Mouse (Mus musculus) limb, embryonic 14.5 days (tissue): Measurements from ENCODE around the gene Egfl7. TPM values are rescaled to one million over a fixed set of nuclear protein-coding genes. Genes with fewer than 3 reads are reported as not detected.

Source experiments
- ATAC-seq: fragments of 200-750 bp; cut with Nextera tagmentation; 2 replicates; pipeline ENCODE4 v1.8.0; 2017; ENCODE audit warnings: low read depth, moderate number of reproducible peaks, moderate TSS enrichment; ENCODE audit not compliant: low FRiP score
- DNase-seq: peaks from one replicate; pipeline ENCODE4 v3.0.0-alpha.2; 2015; ENCODE audit warnings: low spot score
- H3K27ac ChIP-seq: fragments of 300-500 bp; sonication (generic); replicated peaks from 2 replicates; pipeline ENCODE4 v1.5.1; 2014; ENCODE audit warnings: low read depth, mild to moderate bottlenecking, low read length, moderate library complexity, mixed read lengths
- H3K27me3 ChIP-seq: fragments of 300-500 bp; sonication (generic); 2 replicates; pipeline ENCODE4 v1.6.1; 2014; ENCODE audit warnings: low read length, mixed read lengths; ENCODE audit not compliant: control insufficient read depth, insufficient read depth
- H3K36me3 ChIP-seq: fragments of 300-500 bp; sonication (generic); 2 replicates; pipeline ENCODE4 v1.6.1; 2014; ENCODE audit warnings: mild to moderate bottlenecking, low read length, moderate library complexity, mixed read lengths; ENCODE audit not compliant: control insufficient read depth, insufficient read depth
- H3K4me1 ChIP-seq: fragments of 300-500 bp; sonication (generic); 2 replicates; pipeline ENCODE4 v1.6.1; 2014; ENCODE audit warnings: antibody characterized with exemption, low read length, mixed read lengths; ENCODE audit not compliant: control insufficient read depth, insufficient read depth
- H3K4me2 ChIP-seq: fragments of 300-500 bp; sonication (generic); replicated peaks from 2 replicates; pipeline ENCODE4 v1.6.1; 2014; ENCODE audit warnings: low read depth, mild to moderate bottlenecking, low read length, moderate library complexity; ENCODE audit not compliant: severe bottlenecking
- H3K4me3 ChIP-seq: fragments of 300-500 bp; sonication (generic); replicated peaks from 2 replicates; pipeline ENCODE4 v1.5.1; 2014; ENCODE audit warnings: low read length
- H3K9ac ChIP-seq: fragments of 300-500 bp; sonication (generic); 2 replicates; pipeline ENCODE4 v1.6.1; 2014; ENCODE audit warnings: mild to moderate bottlenecking, low read depth, low read length, moderate library complexity; ENCODE audit not compliant: severe bottlenecking
- H3K9me3 ChIP-seq: fragments of 300-500 bp; sonication (generic); 2 replicates; pipeline ENCODE4 v1.6.1; 2016; ENCODE audit warnings: low read length; ENCODE audit not compliant: control insufficient read depth
- POLR2A ChIP-seq: fragments of 200-500 bp; IDR thresholded peaks from 2 replicates; pipeline ENCODE4 v1.8.0; 2012; ENCODE audit warnings: inconsistent platforms, mild to moderate bottlenecking, moderate library complexity, borderline replicate concordance; ENCODE audit not compliant: insufficient read depth, insufficient read length; ENCODE audit errors: extremely low read depth
- WGBS: fragments of 180-500 bp; shearing (Covaris S2); extraction: QIAGEN DNeasy Blood & Tissue Kit; methylation state at CpG from one replicate; pipeline ENCODE4 v1.1.7; 2014; 5-methylcytosine and 5-hydroxymethylcytosine counted together
- polyA plus RNA-seq, 2 experiments: library from polyadenylated mRNA; depleted of rRNA in 1 of 2; stranded (reverse) in 1 of 2; unstranded in 1 of 2; fragments of >200 nt; fragmentation: Nextera tagmentation in 1 of 2; extraction: Ambion mirVana in 1 of 2; gene quantifications; 2 replicates each; pipeline versions ENCODE4 v1.2.1 to v1.2.3; 2012 to 2014

Gene Egfl7
- polyA plus RNA-seq, 2 experiments = 108 to 262 TPM

DNA sequence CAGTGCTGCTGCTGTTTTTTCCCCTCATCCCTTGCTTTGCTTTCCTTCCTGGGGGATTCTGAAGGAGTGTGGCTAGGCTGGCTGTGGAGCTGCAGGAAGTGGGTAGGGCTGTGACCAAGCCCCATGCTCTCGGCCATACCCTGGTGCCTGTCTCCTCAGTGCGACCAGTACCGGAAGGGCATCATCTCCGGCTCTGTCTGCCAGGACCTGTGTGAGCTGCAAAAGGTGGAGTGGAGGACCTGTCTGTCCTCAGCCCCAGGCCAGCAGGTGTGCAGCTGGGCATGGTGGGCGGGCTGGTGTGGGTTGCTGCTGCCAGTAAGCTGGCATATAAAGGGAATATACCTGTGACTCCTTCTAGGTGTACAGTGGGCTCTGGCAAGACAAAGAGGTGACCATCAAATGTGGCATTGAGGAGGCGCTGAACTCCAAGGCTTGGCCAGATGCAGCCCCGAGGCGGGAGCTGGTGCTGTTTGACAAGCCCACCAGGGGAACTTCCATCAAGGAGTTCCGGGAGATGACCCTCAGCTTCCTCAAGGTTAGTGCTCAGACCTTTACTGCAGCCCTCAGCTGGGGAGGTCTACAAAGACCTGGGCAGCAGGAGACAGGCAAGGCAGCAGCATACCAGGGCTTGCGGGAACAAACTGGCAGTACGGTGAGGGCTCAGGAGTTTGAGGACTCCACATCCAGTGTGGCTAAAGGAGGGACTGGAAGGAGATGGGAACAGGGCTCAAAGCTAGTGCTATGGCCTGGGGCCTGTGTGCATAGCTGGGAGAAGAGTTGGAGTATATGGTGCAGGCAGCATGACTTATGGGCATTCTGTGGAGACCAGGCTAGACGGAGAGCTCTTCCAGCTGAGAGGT lies 55.0 kb downstream of the Egfl7 start:
- Histone ChIP-seq H3K36me3 (peaks cover 62% of the 10 kb centered on the region), H3K9ac (no peak overlapping the region), H3K4me1 (peaks cover 20% of the 10 kb centered on the region), H3K9me3 (no peaks in the 10 kb centered on the region), H3K4me3 (no peak overlapping the region), H3K4me2 (no peak overlapping the region), H3K27ac (no peak overlapping the region), H3K27me3 (no peaks in the 10 kb centered on the region)
- DNase-seq (no peak), ATAC-seq (no peak)
- WGBS = 62% methylated on average over 12 of the region's 12 CpGs
- TF ChIP-seq POLR2A = 0 out of 2 replicates have a peak, but pooled peaks have one; percentile 7

- H3K4me3 ChIP-seq = no peak overlapping the region
- ATAC-seq (no peak), DNase-seq (no peak)
- no peak overlapping the region for H3K9ac ChIP-seq
- 78% methylated on average over 21 of the region's 21 CpGs for WGBS
- H3K36me3 ChIP-seq = peaks cover 60% of the 10 kb centered on the region
- H3K9me3 ChIP-seq = no peaks in the 10 kb centered on the region
- H3K27me3 ChIP-seq = no peaks in the 10 kb centered on the region
- H3K4me1 ChIP-seq = peaks cover 23% of the 10 kb centered on the region
- H3K27ac ChIP-seq = no peak overlapping the region
- no peak for TF ChIP-seq POLR2A
- no peak overlapping the region for H3K4me2 ChIP-seq
These were observed 55.9 kb downstream of the Egfl7 start for GRCm38 (mm10) chr2:26635489-26636324.

GRCm38 (mm10) chr2:26636325-26636635 lies 56.5 kb downstream of the Egfl7 start:
- peaks cover 21% of the 10 kb centered on the region for H3K4me1 ChIP-seq
- H3K9me3 ChIP-seq = no peaks in the 10 kb centered on the region
- DNase-seq (no peak), ATAC-seq (no peak)
- no peak for TF ChIP-seq POLR2A
- no peak overlapping the region for H3K27ac ChIP-seq
- H3K4me2 ChIP-seq = no peak overlapping the region
- H3K36me3 ChIP-seq = peaks cover 57% of the 10 kb centered on the region
- no peak overlapping the region for H3K9ac ChIP-seq
- H3K27me3 ChIP-seq = no peaks in the 10 kb centered on the region
- WGBS = 48% methylated on average over 2 of the region's 2 CpGs
- H3K4me3 ChIP-seq = no peak overlapping the region

DNA sequence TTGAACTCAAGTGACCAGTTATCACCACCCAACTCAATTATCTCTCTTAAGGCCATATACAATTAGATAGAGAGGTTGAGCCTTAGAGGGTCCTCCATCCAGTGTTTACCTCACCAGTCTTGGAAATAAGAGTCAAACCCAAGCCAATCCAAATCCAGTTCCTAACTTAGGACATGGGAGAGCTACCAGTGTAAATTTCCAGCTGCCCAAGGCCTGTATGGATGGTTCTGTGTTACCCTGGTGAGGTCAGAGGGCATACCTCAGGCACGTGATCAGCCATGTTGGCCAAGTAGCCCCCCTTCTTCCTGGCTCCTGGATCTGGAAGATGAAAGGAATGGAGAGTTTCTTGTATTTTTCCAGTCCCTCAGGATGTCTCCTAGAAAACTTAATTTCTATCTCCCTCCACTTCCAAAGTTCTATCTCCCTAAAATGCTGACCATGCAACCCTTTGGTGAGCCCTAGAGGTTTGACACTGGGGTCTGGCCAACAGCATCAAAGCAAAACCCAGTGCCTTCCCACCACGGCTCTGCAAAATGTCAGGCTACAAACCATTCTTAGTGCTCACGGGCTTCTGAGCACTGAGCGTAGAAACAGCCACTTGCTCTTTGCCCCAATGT lies 57.6 kb downstream of the Egfl7 start:
- Histone ChIP-seq H3K4me1 (peaks cover 21% of the 10 kb centered on the region), H3K9me3 (no peaks in the 10 kb centered on the region), H3K4me2 (no peak overlapping the region), H3K4me3 (no peak overlapping the region), H3K36me3 (peaks cover 57% of the 10 kb centered on the region), H3K27me3 (no peaks in the 10 kb centered on the region), H3K9ac (peak overlapping the region; percentile 28; the same call in 1 of the 2 replicates), H3K27ac (no peak overlapping the region)
- WGBS = 82% methylated on average over 4 of the region's 4 CpGs
- no peak for DNase-seq
- TF ChIP-seq POLR2A = no peak
- no peak for ATAC-seq

GRCm38 (mm10) chr2:26638039-26638438 lies 58.2 kb downstream of the Egfl7 start:
- Histone ChIP-seq H3K4me2 (peak overlapping the region; percentile 44; the same call in 1 of the 2 replicates), H3K9ac (peak overlapping the region; percentile 95; the same call in 1 of the 2 replicates), H3K27me3 (no peaks in the 10 kb centered on the region), H3K9me3 (no peaks in the 10 kb centered on the region), H3K27ac (no peak overlapping the region), H3K4me1 (peaks cover 18% of the 10 kb centered on the region), H3K4me3 (peak overlapping the region; percentile 96), H3K36me3 (peaks cover 57% of the 10 kb centered on the region)
- DNase-seq (no peak), ATAC-seq (no peak)
- TF ChIP-seq POLR2A = no peak
- WGBS = 86% methylated on average over 5 of the region's 5 CpGs
